Mouse (Mus musculus) heart, adult 11 months (tissue): Measurements from ENCODE around the gene Mmachc.
"Not testable (repeated sequence)": the region's sequence is repeated elsewhere in the genome, so short reads cannot be mapped to it uniquely, and the experiment has no call there.

Experiments
- DNase-seq: peaks from one replicate; pipeline ENCODE4 v3.0.0; 2022

The Mmachc gene

DNA sequence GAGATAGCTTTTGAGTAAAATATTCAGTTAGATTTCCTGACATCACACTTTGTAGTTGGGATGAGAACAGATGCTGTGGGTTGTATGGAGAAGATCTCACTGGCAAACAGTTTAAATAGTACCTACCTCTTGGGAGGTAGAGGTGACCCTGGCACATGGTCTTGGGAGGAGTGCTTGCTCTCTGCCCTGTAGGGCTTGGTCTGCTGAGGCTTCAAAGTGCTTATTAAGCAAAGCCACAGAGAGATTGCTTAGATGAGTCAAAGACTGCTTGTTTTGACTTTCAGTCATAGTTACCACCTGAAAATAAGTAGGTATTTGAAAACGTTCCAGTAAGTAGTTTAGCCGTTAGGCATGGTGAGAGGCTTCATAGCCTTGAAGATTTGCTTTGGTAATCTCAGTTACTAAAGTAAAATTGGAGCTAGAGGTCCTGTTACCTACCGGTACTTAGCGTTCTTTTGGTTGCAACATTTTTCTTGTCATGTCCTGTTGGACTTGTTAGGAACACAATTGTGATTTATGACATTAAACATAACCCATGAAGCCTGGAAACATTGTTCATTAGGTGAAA, 18.8 kb downstream of the Mmachc start:
- no peak for DNase-seq

GRCm38 (mm10) chr4:116687041-116687440, 21.2 kb downstream of the Mmachc start:
- DNase-seq = peak; percentile 70

DNA sequence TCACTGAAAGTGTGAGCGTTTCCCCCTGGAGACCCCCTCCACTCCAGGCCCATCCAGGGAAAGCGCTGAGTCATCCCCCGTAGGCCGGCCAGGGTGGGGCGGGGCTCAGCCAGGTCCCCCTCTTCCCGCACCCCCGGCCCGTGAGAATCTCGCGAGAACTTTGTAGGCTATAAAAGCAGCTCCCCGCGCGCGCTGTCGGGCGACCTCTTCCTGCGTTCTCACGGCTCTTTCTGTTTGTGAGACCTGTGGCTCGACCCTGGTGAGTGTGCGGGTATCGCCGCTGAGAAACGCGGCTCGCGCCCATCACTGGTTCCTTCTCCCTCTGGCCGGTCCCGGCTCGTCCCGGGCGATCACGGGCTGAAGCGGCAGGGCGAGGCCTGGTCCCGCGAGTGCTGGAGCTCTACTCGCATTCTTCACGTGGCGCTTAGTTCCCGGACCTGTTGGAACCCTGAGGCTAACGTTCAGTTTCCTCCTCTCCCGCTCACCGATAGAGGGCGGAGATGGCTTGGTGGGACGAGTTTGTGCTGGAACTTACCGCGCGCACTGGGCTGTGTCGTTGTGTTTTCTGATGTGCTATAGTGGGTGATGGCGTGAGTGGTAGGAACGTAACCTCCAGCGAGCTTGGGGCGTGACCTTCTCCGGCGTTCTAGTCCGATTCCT, 22.7 kb downstream of the Mmachc start, which contains the start of gene Prdx1:
Gene Prdx1, plus strand, starts transcription at position 143 of the 660 bp plus-strand sequence.
- DNase-seq = peak; percentile 100

- DNase-seq = no peak
Measured at GRCm38 (mm10) chr4:116684665-116685064, 23.5 kb downstream of the Mmachc start.

GRCm38 (mm10) chr4:116683957-116684356, 24.2 kb downstream of the Mmachc start:
- no peak for DNase-seq

DNA sequence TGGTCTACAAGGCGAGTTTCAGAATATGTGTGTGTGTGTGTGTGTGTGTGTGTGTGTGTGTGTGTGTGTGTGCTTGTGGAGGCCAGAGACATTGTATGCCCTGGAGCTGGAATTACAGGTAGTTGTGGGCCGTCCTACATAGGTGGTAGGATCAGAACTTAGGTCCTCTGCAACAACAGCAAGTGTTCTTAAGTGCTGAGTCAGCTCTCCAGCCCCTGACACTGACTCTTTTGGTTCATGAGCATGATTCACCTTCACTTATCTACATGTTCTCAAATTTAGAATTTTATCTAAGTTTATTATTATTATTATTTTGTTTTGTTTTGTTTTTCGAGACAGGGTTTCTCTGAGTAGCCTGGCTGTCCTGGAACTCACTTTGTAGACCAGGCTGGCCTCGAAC, 27.7 kb downstream of the Mmachc start:
- not testable (repeated sequence) for DNase-seq

- DNase-seq = no peak
Measured at GRCm38 (mm10) chr4:116679141-116679540, 29.1 kb downstream of the Mmachc start.

GRCm38 (mm10) chr4:116677808-116678207, 30.4 kb downstream of the Mmachc start:
- no peak for DNase-seq

DNA sequence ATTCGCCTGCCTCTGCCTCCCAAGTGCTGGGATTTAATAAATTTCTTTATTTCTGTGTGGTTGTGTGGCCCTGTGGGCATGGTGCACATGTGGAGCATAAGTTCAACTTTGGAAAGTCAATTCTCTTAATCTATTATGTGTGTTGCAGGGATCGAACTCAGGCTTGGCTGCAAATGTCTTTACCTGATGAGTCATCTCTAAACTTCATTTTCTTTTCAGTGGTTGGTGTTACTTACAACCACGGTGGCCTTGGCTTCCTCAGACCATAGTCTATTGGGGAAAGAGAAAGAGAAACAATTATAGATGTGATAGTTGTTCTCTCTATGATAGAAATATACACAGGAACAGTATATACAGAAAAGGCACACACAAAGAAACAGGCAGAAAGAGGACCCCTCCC, 32.2 kb downstream of the Mmachc start:
- peak; percentile 37 for DNase-seq

GRCm38 (mm10) chr4:116674761-116675160, 33.4 kb downstream of the Mmachc start:
- peak; percentile 31 for DNase-seq

GRCm38 (mm10) chr4:116672785-116673184, 35.4 kb downstream of the Mmachc start:
- DNase-seq = peak; percentile 97

DNA sequence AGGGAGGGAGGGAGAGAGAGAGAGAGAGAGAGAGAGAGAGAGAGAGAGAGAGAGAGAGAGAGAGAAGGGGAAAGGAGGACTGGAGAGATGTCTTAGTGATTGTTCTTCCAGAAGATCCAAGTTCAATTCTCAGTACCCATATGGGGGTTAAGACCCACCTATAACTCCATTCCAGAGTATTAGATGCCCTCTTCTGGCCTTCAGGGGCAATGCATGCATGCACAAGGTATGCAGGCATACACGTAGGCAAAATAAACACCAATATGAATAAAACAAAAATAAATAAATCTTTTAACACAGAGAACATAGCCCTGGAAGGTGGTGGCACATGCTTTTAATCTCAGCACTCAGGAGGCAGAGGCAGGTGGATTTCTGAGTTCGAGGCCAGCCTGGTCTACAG, 38.9 kb downstream of the Mmachc start:
- DNase-seq = no peak

DNA sequence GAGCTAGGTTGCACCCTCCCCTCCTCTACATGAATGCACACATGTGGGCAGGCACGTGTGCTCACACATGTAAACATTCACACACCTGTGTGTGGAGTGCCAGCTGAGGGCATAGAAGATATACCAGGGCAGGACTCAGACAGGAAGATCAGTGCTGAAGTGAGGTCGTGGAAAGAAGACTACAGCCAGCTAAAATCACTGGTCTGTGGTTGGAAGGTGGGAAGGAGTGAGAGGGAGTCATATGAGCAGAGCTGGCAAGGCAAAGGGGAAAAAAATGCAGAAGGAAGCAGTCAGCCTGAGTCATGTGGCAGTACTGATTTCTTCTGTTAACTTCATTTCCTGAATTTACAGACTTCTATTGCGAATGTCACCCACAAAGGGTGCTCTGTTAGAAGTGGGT, 40.1 kb downstream of the Mmachc start:
- DNase-seq = peak; percentile 96

- peak; percentile 89 for DNase-seq
Measured at GRCm38 (mm10) chr4:116666625-116667024, 41.6 kb downstream of the Mmachc start.

DNA sequence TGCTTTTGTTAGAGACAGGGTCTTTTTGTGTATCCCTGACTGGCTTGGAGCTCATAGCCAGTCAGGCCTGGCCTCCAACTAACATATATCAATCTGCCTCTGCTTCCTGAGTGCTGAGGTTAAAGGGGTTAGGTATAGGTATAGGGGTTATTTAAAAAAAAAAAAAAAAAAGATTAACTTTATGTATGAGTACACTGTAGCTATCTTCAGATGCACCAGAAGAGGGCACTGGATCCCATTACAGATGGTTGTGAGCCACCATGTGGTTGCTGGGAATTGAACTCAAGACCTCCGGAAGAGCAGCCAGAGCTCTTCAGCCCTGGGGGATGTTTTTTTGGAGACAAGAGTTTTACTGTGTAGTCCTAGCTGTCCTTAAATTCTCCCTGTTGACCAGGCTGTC, 46.2 kb downstream of the Mmachc start:
- no peak for DNase-seq

DNA sequence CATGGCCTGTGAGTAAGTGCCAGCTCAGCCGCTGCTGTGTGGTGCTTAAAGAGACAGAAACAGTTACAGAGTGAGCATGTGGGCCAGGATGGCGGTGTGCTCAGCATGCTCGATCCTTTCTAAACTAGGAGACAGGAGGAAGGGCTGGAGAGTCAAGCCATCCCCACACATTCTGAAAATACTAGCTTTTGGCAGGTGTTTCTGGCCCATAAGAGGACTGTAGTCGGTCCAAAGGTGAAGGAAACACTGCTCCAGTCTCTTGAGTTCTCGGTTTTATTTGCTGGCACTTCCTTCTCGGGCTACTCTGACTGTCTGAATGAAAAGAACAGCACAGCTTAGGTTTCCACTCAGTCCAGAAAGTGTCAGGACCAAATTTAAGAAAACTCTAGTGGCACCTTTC, 47.4 kb downstream of the Mmachc start:
- DNase-seq = no peak

DNA sequence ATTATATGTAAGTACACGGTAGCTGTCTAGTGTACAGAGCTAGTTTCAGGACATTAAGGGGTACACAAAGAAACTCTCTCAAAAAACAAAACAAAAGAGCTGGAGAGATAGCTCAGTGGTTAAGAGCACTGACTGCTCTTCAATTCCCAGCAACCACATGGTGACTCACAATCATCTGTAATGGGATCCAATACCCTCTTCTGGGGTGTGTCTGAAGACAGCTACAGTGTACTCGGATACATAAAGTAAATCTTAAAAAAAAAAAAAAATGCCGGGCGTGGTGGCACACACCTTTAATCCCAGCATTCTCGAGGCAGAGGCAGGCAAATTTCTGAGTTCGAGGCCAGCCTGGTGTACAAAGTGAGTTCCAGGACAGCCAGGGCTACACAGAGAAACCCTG, 48.3 kb downstream of the Mmachc start:
- not testable (repeated sequence) for DNase-seq

GRCm38 (mm10) chr4:116659474-116659873, 48.7 kb downstream of the Mmachc start:
- DNase-seq = no peak

DNA sequence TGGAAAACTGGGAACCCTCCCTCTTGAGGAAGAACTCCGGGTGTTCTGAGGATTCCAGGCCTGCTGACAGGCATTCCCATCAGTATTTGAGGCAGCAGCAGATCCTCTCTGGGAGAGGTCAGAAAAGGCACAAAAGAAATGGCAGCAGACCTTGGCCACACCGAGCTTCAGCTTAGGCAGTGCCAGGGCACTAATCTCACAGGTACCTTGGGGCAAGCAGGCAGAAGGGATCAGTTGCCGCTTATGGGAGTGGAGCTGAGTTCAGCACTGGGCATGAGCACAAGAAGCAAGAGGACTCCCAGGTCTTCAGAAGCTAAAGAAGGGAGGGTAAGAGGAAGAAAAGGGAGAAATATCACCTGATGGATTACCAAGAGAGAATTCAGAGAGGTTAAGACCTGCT, 50.2 kb downstream of the Mmachc start:
- no peak for DNase-seq

DNA sequence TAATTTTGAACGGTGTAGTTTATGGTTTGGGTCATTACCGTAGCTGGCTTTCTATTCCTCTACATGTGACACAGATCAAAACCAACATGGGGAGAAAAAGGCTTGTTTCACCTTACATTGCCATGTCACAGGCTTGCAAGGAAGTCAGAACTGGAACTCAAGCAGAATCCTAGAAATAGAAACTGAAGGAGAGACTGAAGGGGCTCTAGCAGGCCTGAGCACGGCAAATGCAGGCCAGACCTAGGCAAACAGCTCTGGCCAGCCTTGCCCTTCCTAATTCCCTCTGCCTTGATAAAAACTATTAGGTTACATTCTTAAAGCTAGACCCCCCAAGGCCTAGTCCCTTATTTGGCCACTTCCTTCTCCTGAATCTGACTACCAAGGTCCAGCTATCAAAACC, 52.5 kb downstream of the Mmachc start:
- no peak for DNase-seq

DNA sequence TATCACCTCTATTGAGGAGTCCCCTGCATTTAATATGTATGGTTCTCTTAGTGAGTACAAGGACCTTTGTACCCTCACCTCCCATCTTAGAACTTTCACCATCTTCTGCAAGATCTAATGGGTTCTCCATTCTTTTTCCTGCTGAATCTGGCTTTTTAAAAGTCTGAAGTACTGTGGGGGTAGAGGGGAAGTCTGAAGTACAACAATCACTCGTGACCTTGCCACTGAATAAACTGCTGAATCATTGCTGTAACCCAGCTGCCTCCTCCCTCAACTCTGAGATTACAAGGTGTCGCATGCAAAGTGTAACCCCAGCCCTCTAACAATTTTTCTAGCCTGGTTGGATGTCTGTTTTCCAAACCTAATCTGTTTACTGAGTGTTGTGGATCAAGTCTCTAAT, 53.1 kb downstream of the Mmachc start:
- DNase-seq = peak; percentile 92

DNA sequence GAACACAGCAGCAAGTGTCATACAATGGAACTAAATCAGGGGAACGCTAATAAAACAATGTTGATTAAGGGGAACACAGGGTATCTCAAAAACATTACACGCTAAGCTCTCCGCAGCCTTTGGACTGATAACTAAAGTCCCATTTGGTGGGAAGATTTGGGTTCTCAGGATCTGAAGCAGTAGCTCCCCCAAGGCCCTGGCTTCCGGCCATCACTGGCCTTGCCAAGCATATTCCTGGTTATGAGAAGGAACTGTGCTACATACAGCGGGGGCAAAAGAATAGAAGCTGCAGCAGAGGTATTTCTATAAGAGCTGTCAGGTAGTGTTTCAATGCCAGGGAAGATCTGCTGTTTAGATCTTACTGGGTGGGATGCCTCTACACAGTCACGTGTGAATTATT, 55.0 kb downstream of the Mmachc start:
- DNase-seq = no peak
